Mouse (Mus musculus): ENCODE results near the gene Igdcc4. TPM values are rescaled to one million over a fixed set of nuclear protein-coding genes. Genes with fewer than 3 reads are reported as not detected.

Igdcc4 gene
- 15.5 and 17.5 TPM in 2 replicates for polyA plus RNA-seq (2011; ENCODE audit: insufficient read depth, insufficient read length, low read depth, missing spikeins)

DNA sequence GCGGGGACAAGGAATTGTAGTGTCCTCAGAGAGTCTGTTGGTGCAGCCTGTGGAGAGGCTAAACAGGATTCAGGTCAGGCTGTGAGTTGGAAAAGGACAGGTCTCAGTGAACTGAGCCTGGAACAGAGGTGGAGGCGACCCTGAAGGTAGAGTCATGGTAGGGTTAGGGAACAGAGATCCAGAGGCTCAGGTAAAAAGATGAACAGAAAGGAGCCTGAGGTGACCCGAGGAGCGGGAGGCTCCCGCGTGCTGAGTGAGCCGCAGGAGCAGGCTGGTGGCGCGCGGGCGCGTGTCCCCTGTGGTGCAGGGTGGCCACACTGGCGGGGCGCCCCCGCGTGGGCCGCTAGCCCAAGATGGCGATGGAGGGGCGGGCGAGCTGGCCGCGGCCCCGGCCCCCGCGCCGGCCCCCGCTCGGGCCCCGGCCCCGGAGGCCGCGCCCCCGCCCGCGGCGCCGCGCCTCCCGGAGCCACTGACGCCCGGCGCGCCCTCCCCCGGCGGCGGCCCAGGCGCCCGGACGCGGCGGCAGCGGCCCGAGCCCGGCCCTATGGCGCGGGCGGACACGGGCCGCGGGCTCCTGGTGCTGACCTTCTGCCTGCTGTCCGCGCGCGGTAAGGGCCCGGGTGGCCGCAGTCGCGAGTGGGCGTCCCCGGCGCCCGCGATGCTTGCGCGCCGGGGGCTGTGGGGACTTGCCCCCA lies at the start of gene Igdcc4:
TSS of gene Igdcc4 (plus strand) at position 496 of the 695 bp plus-strand sequence.
- Histone ChIP-seq H3K9ac (ENCODE audit: low read depth, poor library complexity, severe bottlenecking) (peak within 1 kb of the TSS; percentile 44), H3K36me3 (ENCODE audit: control insufficient read depth, insufficient read depth, low read length, poor library complexity, severe bottlenecking) (no peaks in the 10 kb centered on the region), H3K9me3 (replicated peaks; ENCODE audit: control insufficient read depth, insufficient read depth, low read length, poor library complexity, severe bottlenecking) (peaks cover 6% of the 10 kb centered on the region; the same call in 1 of the 2 replicates), H3K27ac (ENCODE audit: insufficient read depth, low read length) (no peak within 1 kb of the TSS), H3K27me3 (ENCODE audit: control insufficient read depth, insufficient read depth, low read length, poor library complexity, severe bottlenecking) (0 out of 2 replicates have a peak, but pooled peaks cover 1% of the 10 kb centered on the region), H3K4me3 (ENCODE audit: low read depth, low read length) (peak within 1 kb of the TSS; percentile 66), H3K4me1 (ENCODE audit: control insufficient read depth, insufficient read depth, low read length) (peaks cover 4% of the 10 kb centered on the region)
- no peak for TF ChIP-seq EP300 (IDR thresholded peaks at IDR 0.05; ENCODE audit: insufficient read depth, low read depth, low read length)
- TF ChIP-seq CTCF (IDR thresholded peaks at IDR 0.05; ENCODE audit: low read depth, low read length) = no peak
- TF ChIP-seq POLR2A (IDR thresholded peaks at IDR 0.05; ENCODE audit: insufficient read depth, low read length) = no peak

- Histone ChIP-seq H3K27ac (ENCODE audit: insufficient read depth, low read length) (no peak overlapping the region), H3K4me3 (ENCODE audit: low read depth, low read length) (no peak overlapping the region), H3K36me3 (ENCODE audit: control insufficient read depth, insufficient read depth, low read length, poor library complexity, severe bottlenecking) (peaks cover 24% of the 10 kb centered on the region), H3K9me3 (replicated peaks; ENCODE audit: control insufficient read depth, insufficient read depth, low read length, poor library complexity, severe bottlenecking) (no peaks in the 10 kb centered on the region), H3K9ac (ENCODE audit: low read depth, poor library complexity, severe bottlenecking) (no peak overlapping the region), H3K27me3 (ENCODE audit: control insufficient read depth, insufficient read depth, low read length, poor library complexity, severe bottlenecking) (no peaks in the 10 kb centered on the region), H3K4me1 (ENCODE audit: control insufficient read depth, insufficient read depth, low read length) (no peaks in the 10 kb centered on the region)
- TF ChIP-seq EP300 (IDR thresholded peaks at IDR 0.05; ENCODE audit: insufficient read depth, low read depth, low read length) = no peak
- no peak for TF ChIP-seq CTCF (IDR thresholded peaks at IDR 0.05; ENCODE audit: low read depth, low read length)
- no peak for TF ChIP-seq POLR2A (IDR thresholded peaks at IDR 0.05; ENCODE audit: insufficient read depth, low read length)
Measured at GRCm38 (mm10) chr9:65064251-65064650, 37.0 kb upstream of the Igdcc4 start.

- TF ChIP-seq CTCF (IDR thresholded peaks at IDR 0.05; ENCODE audit: low read depth, low read length) = no peak
- TF ChIP-seq EP300 (IDR thresholded peaks at IDR 0.05; ENCODE audit: insufficient read depth, low read depth, low read length) = no peak
- TF ChIP-seq POLR2A (IDR thresholded peaks at IDR 0.05; ENCODE audit: insufficient read depth, low read length) = no peak
- peaks cover 9% of the 10 kb centered on the region for H3K36me3 ChIP-seq (ENCODE audit: control insufficient read depth, insufficient read depth, low read length, poor library complexity, severe bottlenecking)
- peaks cover 2% of the 10 kb centered on the region for H3K4me1 ChIP-seq (ENCODE audit: control insufficient read depth, insufficient read depth, low read length)
- no peak overlapping the region for H3K4me3 ChIP-seq (ENCODE audit: low read depth, low read length)
- no peaks in the 10 kb centered on the region for H3K9me3 ChIP-seq (replicated peaks; ENCODE audit: control insufficient read depth, insufficient read depth, low read length, poor library complexity, severe bottlenecking)
- no peak overlapping the region for H3K27ac ChIP-seq (ENCODE audit: insufficient read depth, low read length)
- H3K9ac ChIP-seq (ENCODE audit: low read depth, poor library complexity, severe bottlenecking) = no peak overlapping the region
- no peaks in the 10 kb centered on the region for H3K27me3 ChIP-seq (ENCODE audit: control insufficient read depth, insufficient read depth, low read length, poor library complexity, severe bottlenecking)
Measured at GRCm38 (mm10) chr9:65070587-65070986, 30.7 kb upstream of the Igdcc4 start.

DNA sequence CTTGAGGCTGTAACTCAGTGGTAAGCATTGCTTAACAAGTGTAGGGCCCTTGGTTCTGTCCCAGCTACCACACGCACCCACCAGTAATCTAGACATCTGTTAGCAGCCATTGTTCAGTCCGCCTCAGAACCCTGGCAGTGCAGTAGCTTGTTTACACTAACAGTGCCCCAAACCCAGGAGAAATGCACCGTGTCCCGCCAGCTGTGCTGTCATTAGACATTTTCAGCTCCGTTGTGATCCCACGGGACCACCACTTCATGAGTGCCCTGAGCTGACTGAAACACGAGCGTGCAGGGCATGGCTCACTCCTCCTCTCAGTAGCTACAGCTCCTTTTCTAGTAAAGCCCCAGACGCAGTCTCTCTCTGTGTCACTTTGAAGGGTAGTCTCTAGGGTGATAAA lies 27.7 kb upstream of the Igdcc4 start:
- H3K4me3 ChIP-seq (ENCODE audit: low read depth, low read length) = no peak overlapping the region
- TF ChIP-seq EP300 (IDR thresholded peaks at IDR 0.05; ENCODE audit: insufficient read depth, low read depth, low read length) = no peak
- TF ChIP-seq POLR2A (IDR thresholded peaks at IDR 0.05; ENCODE audit: insufficient read depth, low read length) = no peak
- no peak for TF ChIP-seq CTCF (IDR thresholded peaks at IDR 0.05; ENCODE audit: low read depth, low read length)
- no peak overlapping the region for H3K9ac ChIP-seq (ENCODE audit: low read depth, poor library complexity, severe bottlenecking)
- peaks cover 2% of the 10 kb centered on the region for H3K4me1 ChIP-seq (ENCODE audit: control insufficient read depth, insufficient read depth, low read length)
- no peak overlapping the region for H3K27ac ChIP-seq (ENCODE audit: insufficient read depth, low read length)
- H3K27me3 ChIP-seq (ENCODE audit: control insufficient read depth, insufficient read depth, low read length, poor library complexity, severe bottlenecking) = no peaks in the 10 kb centered on the region
- H3K36me3 ChIP-seq (ENCODE audit: control insufficient read depth, insufficient read depth, low read length, poor library complexity, severe bottlenecking) = peaks cover 4% of the 10 kb centered on the region
- H3K9me3 ChIP-seq (replicated peaks; ENCODE audit: control insufficient read depth, insufficient read depth, low read length, poor library complexity, severe bottlenecking) = no peaks in the 10 kb centered on the region

- H3K36me3 ChIP-seq (ENCODE audit: control insufficient read depth, insufficient read depth, low read length, poor library complexity, severe bottlenecking) = peaks cover 4% of the 10 kb centered on the region
Measured at GRCm38 (mm10) chr9:65074251-65074650, 27.0 kb upstream of the Igdcc4 start.

DNA sequence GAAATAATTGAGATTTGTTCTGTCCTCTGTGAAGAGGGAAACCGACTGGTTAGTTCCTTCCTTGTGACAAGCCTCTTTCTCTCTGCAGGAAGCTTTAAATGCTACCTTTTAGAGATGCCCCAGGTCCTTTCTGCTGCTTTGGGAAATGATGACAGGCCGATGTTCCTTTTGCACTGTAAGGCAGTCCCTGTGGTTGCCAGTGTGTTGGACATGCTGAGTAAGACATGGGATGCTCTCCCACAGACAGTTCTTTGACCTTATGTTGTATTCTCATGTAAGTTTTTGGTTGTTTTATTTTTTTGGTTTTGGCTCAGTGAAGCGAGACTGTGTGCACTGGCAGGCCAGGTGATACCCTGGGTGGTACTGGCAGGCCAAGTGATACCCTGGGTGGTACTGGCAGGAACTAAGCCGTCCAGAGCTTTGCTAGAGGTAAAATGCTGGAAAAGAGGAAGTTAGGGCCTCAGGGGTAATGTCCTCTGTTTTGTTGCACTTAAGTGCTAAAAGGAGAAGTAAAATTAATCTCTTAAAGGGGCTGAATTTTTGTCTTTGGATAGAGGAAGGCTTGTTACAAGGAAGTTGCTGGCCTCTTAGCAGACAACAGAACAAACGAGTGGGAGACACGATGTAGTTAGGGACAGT lies 26.3 kb upstream of the Igdcc4 start:
- H3K27ac ChIP-seq (ENCODE audit: insufficient read depth, low read length) = no peak overlapping the region
- H3K27me3 ChIP-seq (ENCODE audit: control insufficient read depth, insufficient read depth, low read length, poor library complexity, severe bottlenecking) = no peaks in the 10 kb centered on the region
- peaks cover 4% of the 10 kb centered on the region for H3K36me3 ChIP-seq (ENCODE audit: control insufficient read depth, insufficient read depth, low read length, poor library complexity, severe bottlenecking)
- H3K9ac ChIP-seq (ENCODE audit: low read depth, poor library complexity, severe bottlenecking) = no peak overlapping the region
- no peak for TF ChIP-seq POLR2A (IDR thresholded peaks at IDR 0.05; ENCODE audit: insufficient read depth, low read length)
- peaks cover 2% of the 10 kb centered on the region for H3K4me1 ChIP-seq (ENCODE audit: control insufficient read depth, insufficient read depth, low read length)
- no peak overlapping the region for H3K4me3 ChIP-seq (ENCODE audit: low read depth, low read length)
- H3K9me3 ChIP-seq (replicated peaks; ENCODE audit: control insufficient read depth, insufficient read depth, low read length, poor library complexity, severe bottlenecking) = no peaks in the 10 kb centered on the region

More at GRCm38 (mm10) chr9:65074251-65074650, 27.0 kb upstream of the Igdcc4 start:
- Histone ChIP-seq H3K4me1 (ENCODE audit: control insufficient read depth, insufficient read depth, low read length) (peaks cover 2% of the 10 kb centered on the region), H3K27me3 (ENCODE audit: control insufficient read depth, insufficient read depth, low read length, poor library complexity, severe bottlenecking) (no peaks in the 10 kb centered on the region), H3K9me3 (replicated peaks; ENCODE audit: control insufficient read depth, insufficient read depth, low read length, poor library complexity, severe bottlenecking) (no peaks in the 10 kb centered on the region), H3K9ac (ENCODE audit: low read depth, poor library complexity, severe bottlenecking) (no peak overlapping the region), H3K27ac (ENCODE audit: insufficient read depth, low read length) (no peak overlapping the region), H3K4me3 (ENCODE audit: low read depth, low read length) (no peak overlapping the region)
- no peak for TF ChIP-seq EP300 (IDR thresholded peaks at IDR 0.05; ENCODE audit: insufficient read depth, low read depth, low read length)
- no peak for TF ChIP-seq CTCF (IDR thresholded peaks at IDR 0.05; ENCODE audit: low read depth, low read length)
- no peak for TF ChIP-seq POLR2A (IDR thresholded peaks at IDR 0.05; ENCODE audit: insufficient read depth, low read length)
